In genomic region chr9:122922936-122923381, GRCm38 (mm10) we compare ENCODE assay signal across 9 mouse cellular contexts. TPM values are rescaled to one million over a fixed set of nuclear protein-coding genes. Genes with fewer than 3 reads are reported as not detected.
DNase-seq lines count a peak whose midpoint lies in the region; ATAC-seq and TF ChIP-seq lines count a peak whose summit lies in the region.
"Had no signal": no experiment of that assay in that cellular context is flagged by ENCODE, and none has a peak within 500 bp of the region (broad histone marks: within the 10 kb centered on the region; RNA-seq: fewer than 3 reads in every experiment).

Gene Zfp105, plus strand, starts transcription at chr9:122923072.

- no peak for TF ChIP-seq CTCF in cortical plate, adult 2 months (IDR thresholded peaks at IDR 0.05; ENCODE audit: extremely low read depth, insufficient read depth, low read length)

- ATAC-seq in hindbrain, embryonic 16.5 days, result peak; percentile 99

- H3K9me3 ChIP-seq in hindbrain, embryonic 16.5 days (ENCODE audit: control insufficient read depth, low read length), result no peaks in the 10 kb centered on the region

- DNase-seq in adrenal gland, postnatal 10 days, result peak; percentile 75
- peak; percentile 5 to 17 for DNase-seq in gastrocnemius, adult 8-10 months (ENCODE audit: low spot score in 2 of 2)
- peak; percentile 68 to 75 for DNase-seq in layer of hippocampus, postnatal 36 days
- peak; percentile 84 for DNase-seq in lung, postnatal 10 days
- peak; percentile 91 for DNase-seq in retina, embryonic 14.5 days (ENCODE audit: low spot score)
- peak; percentile 35 to 58 for DNase-seq in urinary bladder, postnatal 36 days (ENCODE audit: low spot score in 2 of 2)

- H3K4me2 ChIP-seq in hindbrain, embryonic 16.5 days (ENCODE audit: low read length), result peak within 1 kb of the TSS; percentile 63

- whole genome bisulfite sequencing in hindbrain, embryonic 16.5 days, result under 1% methylated on average over 43 of the region's 43 CpGs

- no peak within 1 kb of the TSS for H3K27ac ChIP-seq in cortical plate, adult 2 months (ENCODE audit: insufficient read depth, low read length)
- peak within 1 kb of the TSS; percentile 84 for H3K27ac ChIP-seq in hindbrain, embryonic 16.5 days (ENCODE audit: low read depth, low read length)

- H3K4me1 ChIP-seq in cortical plate, adult 2 months (ENCODE audit: control insufficient read depth, insufficient read depth, low read length), result no peaks in the 10 kb centered on the region
- peaks cover 3% of the 10 kb centered on the region for H3K4me1 ChIP-seq in hindbrain, embryonic 16.5 days (ENCODE audit: control insufficient read depth, insufficient read depth, low read depth, low read length)

- H3K4me3 ChIP-seq in cortical plate, adult 2 months (ENCODE audit: insufficient read depth, low read length), result peak within 1 kb of the TSS; percentile 44
- H3K4me3 ChIP-seq in hindbrain, embryonic 16.5 days (ENCODE audit: low read length), result peak within 1 kb of the TSS; percentile 75

- no peaks in the 10 kb centered on the region; the same call in 1 of the 2 replicates for H3K27me3 ChIP-seq in hindbrain, embryonic 16.5 days (replicated peaks; ENCODE audit: control insufficient read depth, insufficient read depth, low read length)

- TF ChIP-seq POLR2A in cortical plate, adult 2 months (IDR thresholded peaks at IDR 0.05; ENCODE audit: extremely low read depth, insufficient read depth, low read length), result peak; percentile 15; the same call in 1 of the 2 replicates

- H3K36me3 ChIP-seq in hindbrain, embryonic 16.5 days (ENCODE audit: control insufficient read depth, insufficient read depth, low read length), result peaks cover 28% of the 10 kb centered on the region

- H3K9ac ChIP-seq in hindbrain, embryonic 16.5 days (ENCODE audit: low read depth, low read length), result peak within 1 kb of the TSS; percentile 90

RNA-seq across cellular contexts. Expression of gene Zfp105, which starts in this region (rescaled TPM):
- total RNA-seq in adrenal gland, postnatal 10 days (2021), result 1 to 10 TPM; 5.6 to 5.9 TPM
- polyA plus RNA-seq in cortical plate, adult 2 months (2012; rRNA removed), result 4.7 TPM in 2 replicates
- under 1 TPM; 0.19 to 0.79 (median 0.52) TPM for total RNA-seq in gastrocnemius, adult 8-10 months (2022)
- 14.4 and 18.0 TPM in 2 replicates for polyA plus RNA-seq in hindbrain, embryonic 16.5 days (2015; fragmentation: Nextera tagmentation; extraction: Ambion mirVana)
- 1 to 10 TPM; 6.3 to 6.9 TPM for total RNA-seq in layer of hippocampus, postnatal 36 days (2021)
- total RNA-seq: hematopoietic stem cell, adult 5-6 weeks had no signal

Comparison
In these comparisons a context has a peak if more than half of its experiments do, and no peak if none do; other contexts are left out.
1. Peak in DNase-seq in gastrocnemius, adult 8-10 months; RNA of the gene not detected or under 1 TPM.
2. DNase-seq: peak in every context shown above with its lines; median percentile 91 in retina, embryonic 14.5 days; 84 in lung, postnatal 10 days; 75 in adrenal gland, postnatal 10 days; 72 in layer of hippocampus, postnatal 36 days; 46 in urinary bladder, postnatal 36 days; 11 in gastrocnemius, adult 8-10 months.